Mouse (Mus musculus) mesoderm, embryonic 11.5 days (tissue): ENCODE results near the gene Fars2.

Experiments used
- DNase-seq: peaks from one replicate; pipeline ENCODE4 v3.0.0-alpha.2; 2012; ENCODE audit warnings: low read depth, low spot score

Gene Fars2

GRCm38 (mm10) chr13:36680690-36681355 is 563.6 kb downstream of the Fars2 start:
- no peak for DNase-seq

GRCm38 (mm10) chr13:36683581-36683980 is 566.4 kb downstream of the Fars2 start:
- DNase-seq, result no peak

GRCm38 (mm10) chr13:36695516-36696201 is 578.4 kb downstream of the Fars2 start:
- no peak for DNase-seq

DNA sequence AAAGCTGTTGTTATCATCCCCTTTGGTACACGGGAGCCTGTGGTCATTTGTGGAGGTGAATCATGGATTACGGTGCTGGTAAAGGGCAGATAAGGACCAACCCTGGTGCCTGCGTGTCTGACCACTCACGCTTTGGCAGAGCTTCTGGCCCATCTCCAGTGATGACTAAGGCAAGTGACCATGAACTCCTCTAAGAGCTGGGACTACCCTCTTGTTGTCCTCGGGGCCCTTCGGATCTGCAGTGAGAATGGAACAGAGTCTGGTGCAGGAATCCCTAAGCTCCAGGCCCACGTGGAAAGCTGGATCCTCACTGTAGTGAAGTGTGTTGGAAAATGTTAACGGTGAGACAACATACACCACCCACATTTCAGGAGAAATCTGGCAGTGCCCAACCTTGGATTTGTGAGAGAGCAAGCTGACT is 579.1 kb downstream of the Fars2 start:
- DNase-seq, result no peak

- DNase-seq, result no peak
These were observed 590.0 kb downstream of the Fars2 start for GRCm38 (mm10) chr13:36707088-36707690.

DNA sequence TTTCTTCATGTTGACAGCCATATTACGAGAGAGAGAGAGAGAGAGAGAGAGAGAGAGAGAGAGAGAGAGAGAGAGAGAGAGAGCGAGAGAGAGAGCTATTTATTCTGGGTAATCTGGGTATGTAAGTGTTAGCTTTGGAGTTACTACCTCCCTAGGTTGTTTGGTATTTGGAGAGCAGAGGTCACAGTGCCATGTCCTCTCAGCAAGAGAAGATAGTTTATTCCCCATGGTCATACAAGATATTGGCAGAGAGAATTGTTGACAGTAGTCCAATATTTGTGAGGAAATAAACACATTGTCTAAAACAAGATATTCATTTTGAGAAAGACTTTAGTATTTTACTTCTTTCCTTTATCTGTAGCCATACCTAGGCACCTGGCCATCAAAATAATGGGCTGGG is 596.9 kb downstream of the Fars2 start:
- no peak for DNase-seq

GRCm38 (mm10) chr13:36716708-36717107 is 599.5 kb downstream of the Fars2 start:
- DNase-seq, result no peak

GRCm38 (mm10) chr13:36717376-36717775 is 600.2 kb downstream of the Fars2 start:
- no peak for DNase-seq

DNA sequence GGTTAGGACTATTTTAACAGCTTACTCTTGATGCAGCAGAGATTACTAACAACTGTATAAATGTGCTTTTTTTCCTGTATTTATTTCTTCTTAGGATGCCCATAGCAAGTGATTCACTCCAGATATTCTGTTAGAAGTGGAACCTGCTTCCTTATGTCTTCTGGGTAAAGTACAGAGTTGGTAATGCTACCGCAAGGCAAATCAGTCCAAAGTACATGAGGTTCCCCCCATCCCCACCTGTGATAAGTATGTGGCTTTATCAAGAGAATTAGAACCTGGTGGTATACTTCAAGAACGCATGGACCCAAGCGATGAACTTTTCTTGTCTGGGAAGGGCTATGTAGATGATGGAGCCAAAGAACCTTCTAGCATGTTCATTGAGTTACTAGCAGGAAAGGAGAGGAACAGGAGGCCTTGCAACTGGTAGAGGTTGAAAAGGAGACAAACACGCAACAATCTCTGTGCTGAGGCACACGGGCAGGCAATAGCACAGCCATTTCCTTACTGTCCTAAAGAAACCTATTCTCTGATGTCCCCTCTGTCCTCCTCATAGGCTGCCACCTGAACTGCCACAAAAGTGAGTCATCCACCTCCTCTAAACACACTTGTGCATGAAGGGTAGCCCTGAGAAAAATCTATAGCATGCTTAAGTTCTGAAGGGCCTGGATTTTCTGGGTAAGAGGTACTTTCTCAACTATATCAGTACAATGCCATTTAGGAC is 603.2 kb downstream of the Fars2 start:
- DNase-seq, result no peak

- no peak for DNase-seq
These were observed 605.1 kb downstream of the Fars2 start for GRCm38 (mm10) chr13:36722309-36722708.

DNA sequence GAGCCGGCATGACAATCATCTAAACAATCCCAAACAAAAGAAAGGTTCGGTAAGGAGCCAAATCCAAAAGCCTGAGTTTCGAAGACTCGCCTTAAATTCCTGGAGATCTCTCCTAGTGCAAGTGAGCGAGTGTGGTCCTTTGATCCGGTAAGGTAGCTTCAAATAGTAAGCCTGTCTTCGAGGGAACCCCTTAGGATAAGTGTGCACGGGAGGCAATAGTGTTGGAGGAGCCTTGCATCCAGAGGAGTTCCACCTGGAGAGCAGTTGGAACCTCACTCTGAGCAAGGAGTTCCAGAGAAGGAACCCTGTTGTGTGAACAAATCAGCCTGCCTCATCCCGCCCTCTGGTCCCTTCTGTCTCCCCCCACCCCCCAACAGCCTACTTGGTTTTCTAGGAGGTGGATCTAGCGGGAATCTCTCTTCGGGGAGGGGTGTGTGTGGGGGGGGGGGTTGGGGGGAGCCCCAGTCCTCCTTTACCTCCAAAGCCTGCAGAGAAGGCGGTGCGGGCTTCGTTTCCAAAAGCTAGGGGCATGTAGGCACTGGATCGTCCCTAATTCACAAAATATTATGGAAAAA is 606.6 kb downstream of the Fars2 start:
- DNase-seq, result no peak

- DNase-seq, result no peak
These were observed 607.6 kb downstream of the Fars2 start for GRCm38 (mm10) chr13:36724533-36725470.

DNA sequence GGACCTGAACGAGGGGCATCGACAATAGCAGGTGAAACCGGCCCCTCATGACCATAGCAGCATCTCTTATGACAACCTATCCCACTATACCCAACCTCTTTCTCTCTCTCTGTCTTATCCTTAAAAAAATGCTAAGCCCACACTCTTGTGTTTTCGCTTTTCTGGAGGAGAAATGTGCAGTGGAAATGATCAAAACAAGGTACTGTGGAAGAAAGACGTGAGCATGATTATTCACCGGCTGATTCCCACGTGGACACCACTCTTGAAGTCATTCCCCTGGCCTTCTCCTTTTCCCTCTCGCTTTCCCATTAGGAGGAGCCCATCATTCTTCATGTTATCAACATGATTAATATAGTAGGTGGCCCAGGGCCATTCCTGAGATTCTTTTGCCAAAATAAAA is 608.7 kb downstream of the Fars2 start:
- no peak for DNase-seq

DNA sequence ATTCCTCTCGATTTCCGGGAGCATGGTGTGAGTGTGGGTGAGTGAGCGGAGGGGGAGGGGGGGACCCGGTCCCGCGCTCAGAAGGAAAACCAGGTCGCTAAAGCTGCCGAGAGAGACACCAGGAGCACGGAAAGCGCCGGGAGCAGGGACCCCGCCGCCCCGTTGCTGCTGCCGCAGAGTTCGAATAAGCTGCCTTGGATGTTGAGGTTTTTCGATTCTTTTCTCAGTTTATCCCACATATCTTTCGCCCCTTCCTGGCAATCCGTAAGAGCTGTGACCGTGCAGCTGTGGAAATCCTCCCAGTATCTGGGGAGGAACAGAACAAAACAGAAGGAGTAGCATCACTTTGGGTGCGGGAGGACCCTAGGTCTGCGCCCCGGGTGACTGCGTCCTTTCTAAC is 609.3 kb downstream of the Fars2 start:
- no peak for DNase-seq

GRCm38 (mm10) chr13:36726951-36727778 is 610.0 kb downstream of the Fars2 start:
- no peak for DNase-seq

GRCm38 (mm10) chr13:36727779-36728470 is 610.7 kb downstream of the Fars2 start:
- DNase-seq, result no peak

DNA sequence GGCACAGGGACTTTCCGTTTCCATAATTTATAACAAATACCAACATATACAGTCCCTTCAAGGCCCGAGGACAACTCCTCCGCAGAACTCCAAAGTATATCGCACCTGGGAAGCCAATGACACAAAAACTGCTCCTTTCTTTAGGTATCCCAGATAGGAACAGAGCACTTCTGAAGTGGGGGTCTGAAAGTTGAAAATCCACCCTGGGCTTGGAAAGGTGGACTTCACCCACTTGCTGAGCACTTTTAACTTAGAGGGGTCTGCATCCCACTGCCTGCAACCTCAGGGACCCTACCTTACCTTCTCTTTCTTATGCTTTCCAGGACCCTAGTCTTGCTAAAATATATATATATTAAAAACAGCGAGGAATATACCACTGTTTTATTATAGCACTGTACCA is 611.3 kb downstream of the Fars2 start:
- no peak for DNase-seq

- DNase-seq, result no peak
These were observed 612.6 kb downstream of the Fars2 start for GRCm38 (mm10) chr13:36729731-36730340.

DNA sequence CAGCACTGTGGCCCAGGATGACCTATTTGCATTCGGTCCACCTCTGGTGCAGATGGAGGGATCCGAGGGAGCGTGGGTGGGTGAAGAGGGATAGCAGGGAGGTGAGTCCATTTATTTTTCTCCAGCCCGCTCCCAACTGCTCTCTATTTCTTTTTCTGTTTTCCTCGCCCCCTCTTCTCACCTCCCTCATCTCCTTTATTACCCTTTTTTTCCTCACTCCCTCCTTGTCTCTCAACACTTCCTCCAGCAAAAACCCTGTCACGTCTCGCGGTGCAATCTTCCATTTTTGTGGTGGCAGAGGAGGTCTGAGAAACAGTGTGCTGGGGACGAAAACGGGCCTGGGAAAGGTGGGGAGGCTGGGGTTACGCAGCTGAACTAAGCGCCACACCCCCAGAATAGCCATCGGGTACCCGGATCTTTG is 613.1 kb downstream of the Fars2 start:
- no peak for DNase-seq
